Mouse (Mus musculus): ENCODE results near the gene BC024978.

The BC024978 gene

DNA sequence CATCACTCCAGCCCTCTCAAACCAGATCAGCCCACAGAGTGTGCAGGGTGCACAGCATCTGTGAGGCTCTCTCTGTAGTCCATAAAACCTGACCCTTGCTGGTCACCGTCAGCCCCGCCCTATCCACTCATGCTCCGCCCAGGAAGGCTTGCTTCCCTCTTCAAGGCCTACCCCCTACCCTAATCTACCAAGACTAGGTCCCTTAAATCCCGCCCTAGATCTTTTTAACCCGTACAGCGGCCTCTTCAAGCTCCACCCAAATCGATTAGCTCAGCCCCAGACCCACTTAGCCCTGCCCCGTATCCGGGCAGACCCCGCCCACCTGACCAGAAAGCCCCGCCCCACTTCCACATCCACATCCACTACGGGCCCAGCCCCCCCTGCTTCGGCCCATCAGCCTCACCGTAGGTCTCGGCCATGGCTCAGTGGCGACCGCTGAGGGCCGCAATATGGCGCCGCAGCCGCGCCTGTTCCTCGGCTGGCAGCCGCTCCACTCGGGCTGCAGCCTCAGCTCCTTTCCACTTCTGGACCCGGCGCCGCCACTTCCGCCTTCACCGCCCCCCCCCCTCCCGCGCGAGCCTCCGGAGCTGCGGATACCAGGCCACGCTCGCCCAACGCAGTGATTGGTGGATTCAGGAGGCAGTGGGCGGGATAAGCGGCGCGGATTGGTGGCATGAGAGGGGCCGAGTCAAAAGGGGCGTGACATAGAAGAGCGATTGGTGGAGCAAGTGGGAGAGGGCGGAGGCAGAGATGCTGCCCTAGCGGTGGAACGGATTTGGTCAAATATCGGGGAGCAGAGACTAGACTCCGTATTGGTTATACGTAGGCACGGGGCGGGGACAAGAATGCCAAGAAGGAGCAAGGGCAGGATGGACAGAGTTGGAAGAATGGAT lies 17.0 kb upstream of the BC024978 start, which contains the start of gene Rab4b:
Rab4b (minus strand) TSS at position 573 of the 893 bp plus-strand sequence.
- peak; percentile 99 to 100 for DNase-seq

DNA sequence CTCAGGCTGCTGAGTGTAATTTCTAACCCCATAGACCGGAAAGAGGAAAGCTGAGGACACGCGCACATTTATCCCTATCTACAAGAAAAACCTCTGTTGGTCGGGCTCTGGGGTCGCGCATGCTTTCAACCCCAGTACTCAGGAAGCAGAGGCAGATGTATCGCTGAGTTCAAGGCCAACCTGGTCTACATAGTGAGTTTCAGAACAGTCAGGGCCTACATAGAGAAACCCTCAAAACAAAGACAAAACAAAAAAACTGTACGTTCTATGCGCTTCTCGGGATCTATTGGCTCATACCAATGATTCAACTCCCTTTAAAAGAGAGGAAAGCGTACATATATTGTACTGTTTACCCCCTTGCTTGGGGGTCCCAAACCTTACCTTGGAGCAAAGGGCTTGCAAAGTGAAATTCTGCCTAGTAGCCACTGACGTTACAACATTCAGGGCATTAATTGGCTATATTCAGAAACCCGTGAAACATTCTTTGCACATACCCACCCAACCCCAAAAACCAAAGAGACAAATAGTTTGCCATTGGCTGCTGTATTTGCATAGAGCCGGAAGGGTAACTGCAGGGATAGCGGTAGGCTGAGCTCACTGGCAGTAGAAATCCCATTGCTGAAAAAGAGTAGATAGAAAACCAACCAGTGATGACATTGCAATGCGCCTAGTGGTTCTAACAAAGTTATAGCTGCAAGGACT lies 16.2 kb upstream of the BC024978 start:
- no peak for DNase-seq

DNA sequence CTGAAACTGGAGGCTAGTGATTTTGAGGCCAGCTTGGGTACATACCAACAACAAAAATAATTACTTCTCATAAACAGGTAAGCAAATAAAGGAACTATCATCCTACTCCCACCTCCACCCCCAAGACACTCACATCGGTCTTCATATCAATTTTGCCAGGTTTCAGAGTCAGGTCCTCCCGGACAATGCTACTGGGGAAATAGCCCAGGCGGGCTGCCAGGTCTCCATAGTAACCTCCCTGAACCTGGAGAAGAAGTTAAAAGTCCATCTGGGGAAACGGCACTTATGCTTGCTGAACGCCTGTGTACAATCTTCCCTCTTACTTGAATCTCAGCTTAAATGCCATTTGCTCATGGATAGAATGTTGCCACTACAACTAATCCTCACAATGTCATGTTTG lies 15.5 kb upstream of the BC024978 start:
- no peak for DNase-seq

DNA sequence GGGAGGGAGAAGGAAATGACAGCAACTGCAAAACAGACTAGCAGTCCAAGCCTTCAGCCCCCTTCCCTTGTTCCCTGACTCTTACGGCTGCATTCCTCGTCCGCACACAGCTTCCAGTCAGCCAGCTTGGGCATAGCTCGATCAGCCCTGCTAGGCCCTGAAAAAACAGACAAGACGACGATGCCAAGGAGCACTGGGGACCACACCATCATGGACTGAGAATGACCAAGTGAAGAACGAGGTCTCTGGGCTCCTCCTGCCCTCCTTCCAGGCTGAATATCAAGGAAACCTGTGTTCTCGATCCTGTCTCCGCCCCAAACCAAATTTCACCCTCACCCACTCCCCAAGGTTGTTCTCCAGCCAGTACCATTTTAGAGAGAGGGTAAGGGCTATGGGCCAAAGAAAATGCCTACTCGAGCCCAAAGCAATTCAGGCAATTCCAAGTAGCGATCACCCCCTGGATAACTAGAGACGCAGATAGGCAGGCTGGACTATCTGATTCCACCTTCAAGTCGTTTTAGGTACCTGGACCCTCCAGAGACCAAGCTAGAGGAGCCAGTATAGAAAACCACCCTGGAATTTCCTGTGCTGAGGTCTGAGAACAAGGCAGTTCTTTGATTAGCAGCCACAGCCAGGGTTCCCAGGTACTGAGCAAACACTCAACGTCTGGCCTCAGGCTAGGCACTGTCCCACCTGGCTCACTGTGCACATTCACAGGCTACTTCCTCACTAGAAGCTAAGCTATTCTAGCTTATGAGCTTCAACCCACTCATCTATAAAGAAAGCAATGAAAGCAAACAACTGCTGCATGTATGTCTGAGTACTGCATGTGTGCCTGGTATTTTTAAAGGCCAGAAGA lies 14.5 kb upstream of the BC024978 start, which contains the start of the genes Gm21983 and Mia:
Gm21983 (minus strand) TSS at position 250 of the 859 bp plus-strand sequence.
Mia (minus strand) TSS at position 321 of the 859 bp plus-strand sequence.
- DNase-seq: no peak

DNA sequence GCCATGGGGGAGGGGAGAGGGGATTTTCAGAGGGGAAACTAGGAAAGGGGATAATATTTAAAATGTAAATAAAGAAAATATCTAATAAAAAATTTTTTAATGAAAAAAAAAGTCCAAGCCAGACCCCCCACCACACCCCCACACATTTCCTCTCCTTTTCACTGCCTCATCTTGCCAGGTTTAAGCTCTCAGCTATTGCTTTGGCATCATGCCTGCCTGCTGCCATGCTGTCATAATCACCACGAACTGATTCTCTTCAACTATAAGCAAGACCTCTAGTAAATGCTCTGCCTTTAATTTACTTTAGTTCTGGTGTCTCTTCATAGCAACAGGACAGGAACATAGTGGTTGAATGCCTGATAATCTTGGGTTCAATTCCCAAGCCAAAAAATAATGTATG lies 13.1 kb upstream of the BC024978 start:
- DNase-seq: no peak

DNA sequence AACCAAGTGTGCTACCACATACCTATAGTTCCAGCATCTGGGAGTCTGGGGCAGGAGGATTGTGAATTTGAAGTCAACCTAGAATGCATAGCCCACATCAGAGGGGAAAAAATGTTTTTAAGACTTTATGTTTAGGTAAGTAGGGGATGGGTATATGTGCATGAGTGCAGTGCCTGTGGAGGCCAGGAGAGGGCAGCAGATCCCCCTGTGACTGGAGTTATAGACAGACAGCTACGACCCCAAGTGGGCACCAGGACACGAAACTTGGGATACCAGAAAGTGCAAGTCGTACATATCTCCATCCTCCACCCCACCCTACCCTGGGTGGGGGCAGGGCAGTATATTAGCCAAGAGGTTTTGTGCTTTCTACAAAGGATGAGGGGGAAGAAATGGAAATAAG lies 10.6 kb upstream of the BC024978 start:
- peak in 1 of 2 experiments; percentile 26 for DNase-seq

DNA sequence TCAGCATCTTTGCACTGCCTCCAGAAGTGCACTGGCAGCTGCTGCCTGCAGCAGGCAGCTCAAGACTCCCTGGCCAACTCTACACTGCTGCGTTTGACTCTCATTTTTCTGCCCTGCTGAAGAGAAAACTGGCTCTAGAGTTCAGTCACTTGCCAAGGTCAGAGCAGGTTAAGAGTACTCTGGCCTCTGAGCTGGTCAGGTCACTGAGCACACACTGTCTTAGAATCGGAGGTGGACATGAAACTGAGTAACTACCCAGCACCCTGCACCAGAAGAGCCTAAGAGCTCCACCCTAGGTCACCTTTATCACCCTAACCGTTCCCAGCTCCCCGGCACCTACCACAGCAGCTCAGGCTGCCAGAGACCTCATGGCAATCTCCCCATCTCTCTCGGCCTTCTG lies 9.6 kb upstream of the BC024978 start:
- DNase-seq: no peak

DNA sequence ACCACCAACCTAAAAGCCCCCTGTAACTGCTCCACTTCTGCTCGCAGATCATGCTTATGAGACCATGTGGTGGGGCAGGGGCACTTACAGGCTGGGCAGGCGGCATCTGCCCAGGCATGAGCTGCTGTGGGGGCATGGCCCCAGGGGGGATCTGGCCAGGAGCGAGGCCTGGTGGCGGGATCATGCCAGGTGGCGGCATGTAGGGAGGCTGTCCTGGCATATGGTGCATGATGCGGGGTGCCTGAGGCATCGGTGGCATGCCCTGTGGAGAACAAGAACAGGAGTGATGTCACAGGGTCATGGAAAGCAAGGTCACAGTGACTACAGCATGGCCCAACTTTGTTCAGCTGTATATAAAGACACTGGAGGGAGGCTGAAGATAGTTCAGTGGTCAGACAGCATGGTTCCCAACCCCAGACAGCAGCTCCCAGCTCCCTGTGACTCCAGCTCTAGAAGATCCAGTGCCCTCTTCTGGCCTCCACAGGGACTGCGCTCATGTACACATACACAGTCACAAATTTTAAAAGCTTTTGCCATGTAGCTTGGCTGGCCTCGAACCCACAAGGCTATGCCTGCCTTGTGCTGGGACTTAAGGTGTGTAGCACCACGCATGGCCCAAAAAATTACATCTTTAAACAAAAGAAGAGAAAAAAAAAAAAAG lies 6.2 kb upstream of the BC024978 start:
- DNase-seq: no peak

DNA sequence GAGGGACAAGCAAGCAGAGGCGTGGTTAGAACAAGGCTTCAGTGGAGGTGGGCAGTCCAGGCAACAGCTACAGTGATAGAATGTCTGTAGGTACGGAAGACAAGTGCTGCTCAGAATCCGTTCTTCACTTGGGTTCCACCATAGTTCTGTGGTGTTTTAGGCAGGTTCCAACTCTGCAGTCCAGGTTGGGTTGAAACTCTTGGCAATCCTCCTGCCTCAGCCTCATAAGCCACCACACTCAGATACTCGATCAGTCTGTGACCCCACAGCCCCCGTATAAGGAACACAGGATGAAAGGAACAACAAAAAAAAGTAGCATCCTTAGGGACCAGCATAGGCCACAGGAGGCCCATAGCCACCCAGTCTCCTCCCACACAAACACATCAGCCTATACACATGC lies 3.1 kb upstream of the BC024978 start:
- no peak for DNase-seq

DNA sequence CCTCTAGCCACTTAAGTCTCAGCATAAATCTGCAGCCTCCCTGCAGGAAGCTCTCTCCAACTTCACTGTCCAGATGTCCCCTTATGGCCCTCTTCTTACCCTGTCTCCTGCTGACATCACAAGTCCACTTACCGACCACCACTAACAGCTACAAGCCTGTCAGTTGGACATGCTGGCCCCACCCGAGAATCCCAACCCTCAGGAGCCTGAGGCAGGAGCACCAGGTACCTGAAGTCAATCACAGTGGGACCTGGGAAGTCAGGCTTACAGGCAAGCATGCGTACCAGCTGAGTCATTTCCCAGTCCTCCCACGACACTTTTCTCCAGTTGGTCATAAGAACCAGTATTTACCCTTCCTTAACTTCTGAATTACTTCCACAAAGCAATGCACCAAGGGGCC lies 1.9 kb upstream of the BC024978 start:
- no peak for DNase-seq

DNA sequence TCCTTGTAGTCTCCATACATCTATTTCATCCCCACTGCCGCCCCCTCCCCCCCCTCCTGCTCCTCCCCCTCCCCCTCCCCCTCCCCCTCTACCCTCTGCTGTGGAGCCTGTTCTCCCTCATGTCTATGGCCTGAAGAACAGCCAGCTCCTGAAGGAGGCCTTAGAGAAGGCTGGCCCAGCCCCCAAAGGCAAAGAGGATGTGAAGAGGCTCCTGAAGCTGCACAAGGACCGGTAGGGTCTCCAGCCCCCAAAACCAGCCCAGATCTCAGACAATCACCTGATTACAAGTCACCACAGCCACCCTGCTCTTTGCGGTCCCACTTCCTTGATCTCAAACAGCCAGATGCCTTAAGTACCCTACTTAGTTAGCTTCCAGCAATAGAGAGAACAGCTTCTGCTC lies 1.6 kb downstream of the BC024978 start:
- no peak for DNase-seq

DNA sequence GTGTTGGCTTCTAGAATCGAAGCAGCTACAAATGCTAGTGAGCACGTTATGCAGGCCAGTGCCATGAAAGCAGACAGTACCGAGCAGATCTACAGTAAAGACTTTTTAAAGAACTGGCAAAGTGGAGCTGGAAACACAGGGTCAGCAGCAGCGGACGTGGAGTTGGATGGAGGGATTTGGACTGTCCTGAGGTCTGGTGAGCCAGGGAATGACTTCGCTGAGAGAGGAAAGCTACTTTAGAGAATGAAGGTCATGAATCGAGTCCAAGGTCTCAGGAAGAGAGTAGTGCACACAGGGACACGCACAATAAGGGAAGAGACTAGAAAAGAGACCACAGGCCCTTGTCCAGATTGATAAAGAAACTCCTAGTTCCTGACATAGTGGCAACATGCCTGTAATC lies 2.1 kb downstream of the BC024978 start:
- DNase-seq: no peak

DNA sequence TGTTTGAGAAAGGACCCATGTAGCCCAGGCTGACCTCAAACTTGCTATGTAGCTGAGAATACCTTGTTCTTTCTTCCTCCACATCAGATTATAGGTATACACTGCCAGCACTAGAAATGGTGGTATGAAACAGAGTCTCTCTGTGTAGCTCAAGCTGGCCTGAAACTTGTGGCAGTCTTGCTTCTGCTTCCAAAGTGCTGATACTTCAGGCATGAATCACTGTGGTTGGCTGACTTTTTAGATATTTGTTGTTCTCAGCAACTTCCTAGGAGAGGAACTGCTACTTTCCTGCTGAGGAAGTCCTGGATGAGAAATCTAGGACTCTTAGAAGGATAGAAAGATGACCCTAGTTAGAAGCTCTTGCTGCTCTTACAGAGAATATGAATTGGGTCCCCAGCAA lies 2.8 kb downstream of the BC024978 start:
- DNase-seq: no peak

DNA sequence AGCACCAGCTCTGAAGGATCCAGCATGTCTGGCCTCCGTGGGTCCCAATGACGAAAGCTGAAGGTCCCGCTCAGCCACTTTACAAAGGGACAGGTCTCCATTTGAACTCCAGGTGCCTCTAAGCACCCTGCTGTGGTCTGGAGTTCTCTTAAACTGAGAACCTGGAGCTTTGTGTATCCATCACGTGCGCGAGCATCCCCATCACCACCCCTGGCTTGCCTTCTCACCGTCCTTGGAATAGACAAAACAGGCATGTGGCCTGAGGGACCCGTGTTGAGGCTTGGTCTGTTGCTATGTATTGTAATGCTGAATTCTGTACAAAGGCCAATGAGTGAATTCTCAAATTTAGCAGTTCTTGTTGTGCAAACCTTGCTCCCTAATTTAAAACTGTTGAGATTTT lies 3.2 kb downstream of the BC024978 start:
- no peak for DNase-seq

DNA sequence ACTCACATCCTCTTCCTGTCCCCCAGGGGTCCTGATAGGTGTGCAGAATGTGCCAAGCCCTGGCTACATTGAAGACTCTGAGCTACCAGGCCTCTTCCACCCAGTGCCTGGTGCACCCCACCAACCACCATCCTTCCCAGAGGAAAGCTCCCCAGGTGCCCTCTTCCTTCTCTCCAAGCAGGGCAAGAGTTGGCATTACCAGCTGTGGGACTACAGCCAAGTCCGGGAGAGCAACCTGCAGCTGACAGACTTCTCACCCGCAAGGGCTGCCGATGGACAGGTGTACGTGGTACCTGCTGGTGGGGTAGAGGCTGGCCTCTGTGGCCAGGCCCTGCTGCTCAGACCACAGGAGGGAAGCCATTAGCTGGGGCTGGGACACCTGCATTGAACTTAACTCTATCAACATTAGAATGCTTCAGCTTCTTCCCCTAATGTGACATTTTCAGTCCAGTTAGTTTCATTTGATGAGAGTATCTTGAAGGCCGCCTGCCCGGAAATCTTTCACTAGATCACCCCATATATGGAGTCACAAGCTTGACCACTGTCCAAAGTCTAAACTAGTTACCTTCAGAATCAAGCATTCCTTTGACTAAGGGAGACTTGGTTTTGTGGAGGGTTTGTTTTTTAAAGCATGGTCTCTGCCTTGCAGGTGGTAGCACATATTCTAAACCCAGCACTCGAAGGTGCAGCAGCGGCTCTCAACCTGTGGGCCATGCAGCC lies 8.3 kb downstream of the BC024978 start:
- DNase-seq: no peak

DNA sequence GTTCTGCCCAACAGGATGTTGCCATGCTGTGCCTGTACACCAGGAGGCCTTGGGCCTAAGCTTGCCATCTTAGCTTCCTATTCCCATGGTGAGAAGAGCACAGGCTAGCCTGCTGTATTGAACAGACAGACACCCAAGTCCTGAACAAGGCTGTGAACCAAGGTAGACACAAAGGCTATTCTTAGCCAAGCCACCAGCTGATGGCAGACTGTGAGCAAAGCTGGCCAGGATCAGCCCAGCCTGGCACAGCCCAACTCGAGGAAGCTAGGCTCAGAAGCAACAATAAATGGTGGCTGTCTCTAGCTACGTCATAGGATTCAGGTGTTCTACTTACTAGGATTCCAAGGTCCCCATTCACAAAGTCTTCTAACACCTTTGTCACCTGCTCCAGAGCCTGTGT lies 17.0 kb downstream of the BC024978 start:
- no peak for DNase-seq

DNA sequence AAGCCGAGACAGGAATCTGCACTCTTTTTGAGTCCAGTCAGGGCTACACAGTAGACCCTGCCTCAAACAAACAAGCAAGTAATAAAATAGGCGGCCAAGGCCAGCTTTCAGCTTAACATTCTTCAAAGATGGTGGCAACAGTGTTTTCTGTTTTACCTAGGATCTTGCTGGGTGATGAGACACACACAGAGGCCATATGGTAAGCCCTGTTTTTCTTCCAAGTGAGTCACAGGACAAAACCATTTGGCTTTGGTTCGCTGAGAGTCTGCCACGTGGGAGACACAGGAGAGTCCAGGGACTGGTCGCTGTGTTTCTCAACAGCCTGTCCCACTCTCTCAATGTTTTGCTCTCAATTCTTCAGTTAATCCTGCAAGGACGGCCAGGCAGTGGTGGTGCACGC lies 23.0 kb downstream of the BC024978 start:
- DNase-seq: no peak

DNA sequence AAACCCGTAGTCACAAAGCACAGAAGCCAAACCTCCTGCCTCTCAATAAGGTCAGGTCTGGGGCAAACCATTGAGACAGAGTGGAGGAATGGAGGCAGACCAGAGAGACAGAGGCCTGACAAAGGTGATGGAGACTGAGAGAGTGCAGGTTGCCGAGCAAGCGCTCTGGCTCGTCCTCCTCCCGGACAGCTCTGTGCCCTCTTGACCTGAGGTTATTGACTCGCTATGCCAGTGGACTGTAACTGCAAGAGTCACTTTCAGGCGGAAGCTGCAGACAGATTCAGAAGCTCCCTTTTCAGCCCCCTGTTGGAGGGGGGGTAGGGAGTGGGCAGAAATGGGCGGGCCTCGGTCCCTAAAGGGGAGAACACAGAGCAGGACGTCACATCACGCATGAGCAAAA lies 24.4 kb downstream of the BC024978 start:
- DNase-seq: no peak

DNA sequence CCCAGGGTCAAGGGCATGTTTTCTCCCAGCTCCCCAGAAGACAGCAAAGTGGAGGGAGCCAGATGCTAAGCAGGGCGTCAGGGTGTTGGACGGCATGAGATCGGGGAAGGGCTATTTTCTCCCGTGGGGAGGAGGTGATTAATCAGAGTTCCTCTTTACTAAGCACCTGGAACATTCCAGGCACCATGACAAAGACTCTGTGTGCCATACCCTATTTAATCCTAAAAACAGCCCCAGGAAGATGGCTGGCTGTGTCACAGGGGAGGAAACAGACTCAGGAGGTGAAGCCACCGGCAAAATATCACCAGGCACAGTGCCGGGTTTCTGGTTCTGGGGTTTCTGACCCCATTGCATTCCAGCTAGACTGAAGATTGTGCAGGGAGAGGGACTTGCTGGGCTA lies 26.4 kb downstream of the BC024978 start:
- no peak for DNase-seq

DNA sequence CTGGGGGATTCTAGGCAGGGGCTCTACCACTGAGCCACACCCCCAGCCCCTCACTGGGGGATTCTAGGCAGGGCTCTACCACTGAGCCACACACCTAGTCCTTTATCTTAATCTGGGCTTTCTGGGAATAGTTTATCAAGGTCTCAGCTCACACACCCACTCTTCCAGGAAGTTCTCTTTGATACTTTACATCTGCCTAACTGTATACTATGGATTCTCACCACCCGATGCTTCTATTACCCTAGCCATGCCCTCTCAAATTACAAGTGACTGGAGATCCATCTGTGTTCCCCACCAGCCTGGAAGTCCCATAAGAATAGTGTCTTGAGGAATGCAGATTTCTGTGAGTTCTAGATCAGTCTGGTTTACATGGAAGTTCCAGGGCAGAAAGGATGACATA lies 27.0 kb downstream of the BC024978 start:
- no peak for DNase-seq

DNA sequence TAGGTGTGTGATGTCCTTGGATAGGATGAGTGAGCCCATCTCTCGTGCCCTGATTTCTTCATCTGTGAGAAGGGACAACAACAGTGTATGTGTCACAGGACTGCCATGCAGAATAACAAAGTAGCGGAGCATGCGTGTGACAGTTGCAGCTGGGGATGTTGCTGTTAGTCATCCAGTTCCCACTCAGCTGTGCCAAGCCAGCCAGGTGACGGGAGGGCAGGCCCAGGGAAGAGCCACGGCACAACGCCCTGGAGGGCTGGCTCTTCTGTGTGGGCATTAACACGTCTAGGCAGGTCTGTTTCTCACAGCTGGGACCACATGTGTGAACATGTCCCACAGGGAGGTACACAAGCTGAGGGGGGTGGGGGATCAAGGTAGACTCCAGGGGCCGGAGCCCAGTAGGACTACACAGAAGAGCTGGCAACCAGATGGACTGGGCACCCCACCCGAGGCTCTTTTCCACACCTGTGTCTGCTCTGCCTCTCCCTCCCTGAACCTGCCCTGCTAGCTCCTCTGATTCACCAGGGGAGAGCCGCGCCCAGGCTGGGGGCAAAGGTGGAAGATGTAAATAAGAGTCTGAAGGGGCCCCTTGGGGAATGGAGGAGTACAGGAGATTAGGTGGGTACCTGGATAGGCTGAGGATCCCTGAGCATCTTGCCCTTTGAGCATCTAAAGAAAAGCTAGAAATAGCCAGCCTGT lies 29.4 kb downstream of the BC024978 start:
- no peak for DNase-seq
